Mouse (Mus musculus) liver, postnatal 0 days (tissue): ENCODE data around the gene Cacna2d2. TPM values are rescaled to one million over a fixed set of nuclear protein-coding genes. Genes with fewer than 3 reads are reported as not detected.
A peak's percentile ranks its signal among the peaks of the same experiment; 100 is the strongest.

Source experiments
- ATAC-seq: fragments of 200-750 bp; cut with Nextera tagmentation; 2 replicates; pipeline ENCODE4 v1.8.0; 2017; ENCODE audit warnings: mild to moderate bottlenecking, moderate library complexity
- DNase-seq: peaks from one replicate; pipeline ENCODE4 v3.0.0-alpha.2; 2016
- H3K27ac ChIP-seq: fragments of 300-500 bp; sonication (generic); 2 replicates; pipeline ENCODE4 v1.5.1; 2014; ENCODE audit warnings: antibody characterized with exemption, moderate library complexity, mild to moderate bottlenecking, low read depth
- H3K27me3 ChIP-seq: fragments of 300-500 bp; sonication (generic); 2 replicates; pipeline ENCODE4 v1.6.1; 2014; ENCODE audit warnings: low read length, control low read depth, mixed read lengths; ENCODE audit not compliant: insufficient read depth
- H3K36me3 ChIP-seq: fragments of 300-500 bp; sonication (generic); replicated peaks from 2 replicates; pipeline ENCODE4 v1.6.1; 2014; ENCODE audit warnings: mild to moderate bottlenecking, control low read depth, low read length, moderate library complexity, mixed read lengths; ENCODE audit not compliant: insufficient read depth
- H3K4me1 ChIP-seq: fragments of 300-500 bp; sonication (generic); 2 replicates; pipeline ENCODE4 v1.6.1; 2014; ENCODE audit warnings: antibody characterized with exemption, mild to moderate bottlenecking, control low read depth; ENCODE audit not compliant: insufficient read depth
- H3K4me2 ChIP-seq: fragments of 300-500 bp; sonication (generic); 2 replicates; pipeline ENCODE4 v1.6.1; 2014; ENCODE audit warnings: low read depth, mild to moderate bottlenecking, low read length, moderate library complexity, mixed read lengths
- H3K4me3 ChIP-seq: fragments of 300-500 bp; sonication (generic); 2 replicates; pipeline ENCODE4 v1.5.1; 2014; ENCODE audit warnings: low read depth, low read length
- H3K9ac ChIP-seq: fragments of 300-500 bp; sonication (generic); replicated peaks from 2 replicates; pipeline ENCODE4 v1.6.1; 2014; ENCODE audit warnings: mild to moderate bottlenecking, moderate library complexity
- H3K9me3 ChIP-seq: fragments of 300-500 bp; sonication (generic); 2 replicates; pipeline ENCODE4 v1.6.1; 2016; ENCODE audit warnings: mild to moderate bottlenecking, control low read depth, low read length, mixed read lengths
- CTCF ChIP-seq: sonication (generic); IDR thresholded peaks from 2 replicates; pipeline ENCODE4 v1.5.1; 2016; ENCODE audit warnings: antibody characterized with exemption, low read depth
- EP300 ChIP-seq: IDR thresholded peaks from 2 replicates; pipeline ENCODE4 v1.6.1; 2016; ENCODE audit warnings: antibody characterized with exemption, low read depth, mild to moderate bottlenecking
- WGBS: fragments of 180-500 bp; shearing (Covaris S2); extraction: QIAGEN DNeasy Blood & Tissue Kit; methylation state at CpG from one replicate; pipeline ENCODE4 v1.1.7; 2014; ENCODE audit not compliant: insufficient replicate concordance; 5-methylcytosine and 5-hydroxymethylcytosine counted together
- polyA plus RNA-seq: library from polyadenylated mRNA; unstranded; fragments of >200 nt; fragmentation: Nextera tagmentation; extraction: Ambion mirVana; gene quantifications from 2 replicates; pipeline ENCODE4 v1.2.1, GENCODE M21; 2015

The Cacna2d2 gene
- polyA plus RNA-seq, 1 experiment from 2014 or later = not detected

DNA sequence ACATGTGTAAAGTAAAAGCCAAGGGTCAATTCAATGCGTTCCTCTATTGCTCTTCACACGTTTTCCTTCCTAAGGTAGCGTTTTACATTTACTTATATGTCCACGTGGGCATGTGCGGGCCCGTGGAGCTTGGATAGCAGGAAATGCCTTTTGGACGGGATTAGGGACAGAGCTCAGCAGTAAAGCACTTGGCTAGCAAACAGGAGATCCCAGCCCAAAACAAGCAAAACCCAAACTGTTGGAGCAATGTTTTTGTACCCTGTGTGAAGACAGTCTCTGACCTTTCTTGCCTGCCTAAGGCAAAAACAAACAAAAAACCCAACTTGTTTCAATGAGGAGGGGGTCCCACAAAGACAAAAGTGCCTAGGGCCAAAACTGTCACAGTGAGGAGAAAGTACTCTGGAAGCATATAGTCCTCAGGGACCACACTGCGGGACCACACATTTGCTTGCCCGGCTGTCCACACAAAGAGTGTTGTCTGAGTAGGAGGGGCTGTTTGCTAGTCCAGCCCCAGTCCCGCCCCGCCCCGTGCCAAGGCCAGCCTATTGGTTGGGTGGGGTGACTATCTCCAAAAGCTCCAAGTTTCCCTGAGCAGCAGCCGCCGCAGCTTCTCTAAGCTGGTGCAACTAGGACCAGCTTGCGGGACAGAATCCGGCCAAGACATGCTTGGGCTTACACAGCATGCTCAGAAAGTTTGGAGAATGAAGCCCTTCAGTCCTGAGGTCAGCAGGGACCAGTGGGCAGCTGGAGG lies 177.1 kb downstream of the Cacna2d2 start, which contains the start of gene Hyal1:
Hyal1 (plus strand) TSS at position 571 of the 751 bp plus-strand sequence.
- DNase-seq = peak; percentile 92

DNA sequence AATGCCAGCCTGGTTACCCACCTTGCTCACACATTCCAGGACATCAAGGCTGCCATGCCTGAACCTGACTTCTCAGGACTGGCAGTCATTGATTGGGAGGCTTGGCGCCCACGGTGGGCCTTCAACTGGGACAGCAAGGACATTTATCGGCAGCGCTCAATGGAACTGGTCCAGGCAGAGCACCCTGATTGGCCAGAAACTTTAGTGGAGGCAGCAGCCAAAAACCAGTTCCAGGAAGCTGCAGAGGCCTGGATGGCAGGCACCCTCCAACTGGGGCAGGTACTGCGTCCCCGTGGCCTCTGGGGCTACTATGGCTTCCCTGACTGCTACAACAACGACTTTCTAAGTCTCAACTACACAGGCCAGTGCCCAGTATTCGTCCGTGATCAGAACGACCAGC lies 178.5 kb downstream of the Cacna2d2 start:
- DNase-seq = no peak
- Histone ChIP-seq H3K9me3 (no peaks in the 10 kb centered on the region), H3K4me3 (no peak overlapping the region), H3K27me3 (no peaks in the 10 kb centered on the region), H3K36me3 (peaks cover 7% of the 10 kb centered on the region), H3K9ac (peak overlapping the region; percentile 71; the same call in 1 of the 2 replicates), H3K4me1 (peaks cover 41% of the 10 kb centered on the region), H3K27ac (no peak overlapping the region), H3K4me2 (peak overlapping the region; percentile 72)
- 89% methylated on average over 10 of the region's 10 CpGs for WGBS
- no peak for ATAC-seq
- TF ChIP-seq EP300 (no peak), CTCF (no peak)

More for the DNA sequence above, 177.1 kb downstream of the Cacna2d2 start, which contains the start of gene Hyal1:
- H3K27me3 ChIP-seq = no peaks in the 10 kb centered on the region
- H3K27ac ChIP-seq = peak within 1 kb of the TSS; percentile 87
- H3K4me1 ChIP-seq = peaks cover 41% of the 10 kb centered on the region
- peak within 1 kb of the TSS; percentile 71 for H3K9ac ChIP-seq
- peak; percentile 73 for ATAC-seq
- peak within 1 kb of the TSS; percentile 72 for H3K4me2 ChIP-seq
- H3K4me3 ChIP-seq = peak within 1 kb of the TSS; percentile 48
- WGBS = 26% methylated on average over 16 of the region's 16 CpGs
- TF ChIP-seq CTCF (no peak), EP300 (no peak)
- H3K36me3 ChIP-seq = peaks cover 12% of the 10 kb centered on the region
- no peaks in the 10 kb centered on the region for H3K9me3 ChIP-seq

DNA sequence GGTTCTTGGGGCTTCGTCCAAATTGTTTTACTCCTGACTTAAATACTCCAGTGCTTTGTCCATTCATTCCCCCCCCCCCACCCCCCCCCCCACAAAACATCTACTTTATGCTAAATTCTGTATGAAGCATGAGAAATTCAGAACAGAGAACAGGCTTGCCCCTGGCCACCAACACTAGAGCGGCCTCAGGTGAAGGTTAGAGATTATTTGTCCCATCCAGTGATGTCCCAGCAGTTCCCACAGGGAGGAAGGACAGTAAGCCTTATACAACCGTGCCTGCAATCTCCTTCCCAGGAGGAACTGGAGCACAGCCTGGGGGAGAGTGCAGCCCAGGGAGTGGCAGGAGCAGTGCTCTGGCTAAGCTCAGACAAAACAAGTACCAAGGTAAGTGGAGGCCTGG lies 179.2 kb downstream of the Cacna2d2 start, which contains the start of gene Naa80:
Naa80 (plus strand) TSS at position 301 of the 400 bp plus-strand sequence.
- no peaks in the 10 kb centered on the region for H3K9me3 ChIP-seq
- ATAC-seq (no peak), DNase-seq (no peak)
- H3K4me1 ChIP-seq = peaks cover 41% of the 10 kb centered on the region
- H3K4me3 ChIP-seq = no peak within 1 kb of the TSS
- peak within 1 kb of the TSS; percentile 71; the same call in 1 of the 2 replicates for H3K9ac ChIP-seq
- 88% methylated on average over 3 of the region's 3 CpGs for WGBS
- TF ChIP-seq EP300 = no peak
- TF ChIP-seq CTCF = no peak
- no peaks in the 10 kb centered on the region for H3K27me3 ChIP-seq
- 0 out of 2 replicates have a peak within 1 kb of the TSS, but pooled peaks have one; percentile 94 for H3K27ac ChIP-seq
- peaks cover 14% of the 10 kb centered on the region for H3K36me3 ChIP-seq
- peak within 1 kb of the TSS; percentile 72 for H3K4me2 ChIP-seq

Other genes with a start within 250 kb of the Cacna2d2 start
- gene Dock3, start 167.7 kb upstream of the Cacna2d2 start, polyA plus RNA-seq = 0.02 TPM in 1 of 2 replicates, not detected in the other
- gene Mapkapk3, start 109.7 kb upstream of the Cacna2d2 start, polyA plus RNA-seq = 7.8 and 8.3 TPM in 2 replicates
- 17.1 and 21.9 TPM in 2 replicates for gene Cish, start 103.6 kb upstream of the Cacna2d2 start, polyA plus RNA-seq
- 2.5 and 3.2 TPM in 2 replicates for gene Hemk1, start 61.3 kb upstream of the Cacna2d2 start, polyA plus RNA-seq
- 0.14 and 0.22 TPM in 2 replicates for gene 6430571L13Rik, start 59.0 kb upstream of the Cacna2d2 start, polyA plus RNA-seq
- 15.7 and 17.9 TPM in 2 replicates for gene Tmem115, start 134.3 kb downstream of the Cacna2d2 start, polyA plus RNA-seq
- 18.5 and 19.6 TPM in 2 replicates for gene Cyb561d2, start 142.6 kb downstream of the Cacna2d2 start, polyA plus RNA-seq
- gene Nprl2, start 142.6 kb downstream of the Cacna2d2 start, polyA plus RNA-seq = 8.5 TPM in 2 replicates
- 0.59 and 0.73 TPM in 2 replicates for gene Zmynd10, start 147.7 kb downstream of the Cacna2d2 start, polyA plus RNA-seq
- gene Rassf1, start 151.9 kb downstream of the Cacna2d2 start, polyA plus RNA-seq = 12.4 and 15.1 TPM in 2 replicates
- gene Tusc2, start 163.6 kb downstream of the Cacna2d2 start, polyA plus RNA-seq = 34.3 and 35.9 TPM in 2 replicates
- 53.9 and 54.5 TPM in 2 replicates for gene Hyal2, start 168.3 kb downstream of the Cacna2d2 start, polyA plus RNA-seq
- gene Hyal1, start 177.3 kb downstream of the Cacna2d2 start, polyA plus RNA-seq = 2.5 and 3.3 TPM in 2 replicates
- gene Naa80, start 179.3 kb downstream of the Cacna2d2 start, polyA plus RNA-seq = 10.4 and 11.6 TPM in 2 replicates
- gene Hyal3, start 181.2 kb downstream of the Cacna2d2 start, polyA plus RNA-seq = 0.65 and 0.86 TPM in 2 replicates
- 63.6 and 68.0 TPM in 2 replicates for gene Ifrd2, start 188.0 kb downstream of the Cacna2d2 start, polyA plus RNA-seq
- 0.41 and 0.56 TPM in 2 replicates for gene Sema3b, start 209.6 kb downstream of the Cacna2d2 start, polyA plus RNA-seq
- 146 and 159 TPM in 2 replicates for gene Gnai2, start 235.8 kb downstream of the Cacna2d2 start, polyA plus RNA-seq